Mouse (Mus musculus) skeletal muscle tissue, adult 2 months (tissue): ENCODE results near the gene Ptpn1.

ENCODE experiments used
- DNase-seq: peaks from one replicate; pipeline ENCODE4 v3.0.0-alpha.2; 2012; ENCODE audit warnings: low read depth, low spot score

Gene Ptpn1

GRCm38 (mm10) chr2:167921823-167922222 is 10.0 kb upstream of the Ptpn1 start:
- DNase-seq = no peak

- DNase-seq = no peak
These were observed 7.8 kb upstream of the Ptpn1 start for GRCm38 (mm10) chr2:167924011-167924410.

GRCm38 (mm10) chr2:167924803-167925604 is 6.9 kb upstream of the Ptpn1 start:
- DNase-seq = peak; percentile 86

DNA sequence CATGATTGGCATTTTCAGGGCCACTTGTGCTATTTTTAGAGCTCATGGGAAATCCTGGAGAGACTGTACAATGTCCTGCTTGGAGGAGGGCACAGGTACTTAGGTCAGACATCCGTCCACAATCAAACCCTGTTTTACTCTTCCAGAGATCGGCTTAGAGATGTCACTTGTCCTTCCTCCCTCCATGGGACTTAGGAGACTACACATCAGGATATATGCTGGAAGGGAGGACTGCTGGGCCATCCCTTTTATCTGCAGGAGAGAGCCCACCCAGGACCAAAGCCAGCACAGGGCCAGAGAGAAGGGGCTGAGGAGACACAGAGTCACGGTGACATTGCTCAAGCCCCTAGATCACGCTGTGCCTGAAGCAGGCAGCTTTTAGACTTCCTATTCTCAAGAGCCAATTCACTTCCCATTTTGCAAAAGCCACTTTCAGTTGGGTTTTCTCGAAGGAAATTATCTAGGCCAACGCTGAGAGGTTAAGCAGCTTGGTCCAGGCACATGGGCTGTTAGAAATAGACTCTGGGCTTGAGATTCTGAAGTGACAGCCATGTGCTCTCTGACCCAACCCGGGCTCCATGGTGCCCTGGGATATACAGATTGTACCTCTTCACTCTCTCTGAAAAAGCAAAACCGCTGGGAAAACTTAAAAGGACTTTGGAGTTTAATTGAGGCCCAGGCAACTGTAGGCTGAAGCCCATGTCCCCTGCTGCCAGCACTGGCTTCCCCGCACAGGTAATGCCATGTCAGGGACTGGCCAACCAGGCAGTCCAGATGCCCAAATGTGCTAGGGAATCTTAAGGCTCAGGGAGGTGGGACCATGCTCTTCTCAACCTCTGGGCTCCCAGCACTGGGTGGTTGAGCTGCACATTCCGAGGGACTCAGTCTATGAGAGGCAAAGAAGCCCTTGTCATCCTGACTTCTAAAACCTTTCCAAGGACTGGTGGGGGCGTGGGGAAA is 5.7 kb upstream of the Ptpn1 start:
- no peak for DNase-seq

DNA sequence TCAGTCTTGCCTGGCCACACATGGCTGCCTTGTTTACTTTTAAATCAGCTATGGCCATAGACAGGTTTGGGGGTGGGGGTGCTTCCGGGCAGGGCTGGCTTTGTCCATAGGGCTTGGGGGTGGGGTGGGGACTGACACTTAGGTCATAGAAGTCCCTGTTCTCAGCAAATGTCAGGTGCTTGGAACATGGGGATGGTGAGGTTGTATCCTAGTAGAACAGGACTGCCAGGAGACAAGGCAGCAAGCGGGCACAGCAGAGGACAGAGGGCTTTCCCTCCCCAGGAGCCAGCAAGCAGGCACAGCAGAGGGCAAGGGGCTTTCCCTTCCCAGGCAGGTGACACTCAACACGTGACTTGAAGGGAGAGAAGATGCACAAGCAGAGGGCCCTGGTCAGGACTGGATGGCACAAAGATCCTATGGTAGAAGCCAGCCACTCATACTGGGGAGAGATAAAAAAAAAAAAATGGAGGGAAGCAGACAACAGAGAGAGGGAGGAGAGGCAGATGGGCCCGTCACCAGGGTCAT is 3.8 kb upstream of the Ptpn1 start:
- no peak for DNase-seq

DNA sequence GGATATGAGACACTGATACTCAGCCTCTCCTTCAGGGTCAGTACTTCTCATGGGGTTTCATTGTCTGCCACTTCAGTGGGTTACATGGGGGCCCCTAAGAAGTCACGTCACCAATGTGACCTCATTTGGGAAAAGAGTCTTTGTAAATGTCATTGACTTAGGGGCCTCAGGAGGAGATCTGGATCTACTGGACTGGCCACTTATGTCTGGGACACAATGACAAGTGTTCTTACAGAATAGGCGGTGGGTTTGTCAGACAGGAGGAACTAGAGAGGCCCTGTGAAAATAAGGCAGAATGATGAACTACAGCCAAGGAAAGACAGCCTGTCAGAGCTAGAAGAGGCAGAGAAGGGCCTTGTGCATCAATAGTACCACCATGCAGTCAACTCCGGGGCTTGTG is 2.9 kb upstream of the Ptpn1 start:
- DNase-seq = no peak

DNA sequence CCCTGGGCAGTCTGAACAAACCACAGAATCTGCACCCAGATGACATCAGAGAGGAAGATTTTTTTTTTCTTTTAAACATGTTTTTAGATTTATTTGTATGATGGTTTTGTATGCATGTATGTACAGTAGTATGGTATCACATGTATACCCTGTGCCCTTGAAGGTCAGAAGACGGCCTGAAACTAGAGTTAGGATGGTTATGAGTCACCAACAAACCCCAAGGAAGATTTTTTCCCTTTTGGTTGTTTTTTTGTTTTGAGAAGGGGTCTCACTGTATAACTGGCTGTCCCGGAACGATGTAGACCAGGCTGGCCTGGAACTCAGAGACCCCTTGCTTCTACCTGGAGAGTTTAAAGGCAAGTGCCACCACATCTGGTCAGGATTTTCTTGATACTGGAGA is 882 bp upstream of the Ptpn1 start:
- DNase-seq = no peak

DNA sequence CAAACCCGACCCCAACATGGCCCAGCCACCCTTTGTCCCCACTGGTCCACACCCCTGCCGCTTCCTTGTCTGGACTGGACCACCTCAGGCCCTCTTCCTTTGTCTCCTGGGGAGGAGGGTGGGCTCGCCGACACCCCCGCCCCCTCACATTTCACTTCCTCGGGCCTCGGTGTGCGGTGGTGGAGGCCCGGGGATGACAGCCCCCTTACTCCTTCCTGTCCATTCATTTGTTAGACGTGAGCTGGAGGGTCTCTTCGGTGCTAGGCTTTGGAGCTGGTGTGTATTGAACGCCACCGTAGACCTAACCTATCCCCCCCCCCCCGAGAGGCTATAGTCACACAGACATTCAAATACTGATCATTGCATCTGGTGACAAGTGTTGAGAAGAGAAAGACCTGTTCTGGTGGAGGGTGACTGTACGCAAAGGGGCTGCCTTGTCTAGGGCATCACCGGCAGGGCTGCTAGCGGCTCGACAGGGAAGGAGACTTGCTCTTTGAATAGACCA is 922 bp downstream of the Ptpn1 start:
- DNase-seq = no peak

GRCm38 (mm10) chr2:167933397-167933796 is 1.5 kb downstream of the Ptpn1 start:
- DNase-seq = no peak

DNA sequence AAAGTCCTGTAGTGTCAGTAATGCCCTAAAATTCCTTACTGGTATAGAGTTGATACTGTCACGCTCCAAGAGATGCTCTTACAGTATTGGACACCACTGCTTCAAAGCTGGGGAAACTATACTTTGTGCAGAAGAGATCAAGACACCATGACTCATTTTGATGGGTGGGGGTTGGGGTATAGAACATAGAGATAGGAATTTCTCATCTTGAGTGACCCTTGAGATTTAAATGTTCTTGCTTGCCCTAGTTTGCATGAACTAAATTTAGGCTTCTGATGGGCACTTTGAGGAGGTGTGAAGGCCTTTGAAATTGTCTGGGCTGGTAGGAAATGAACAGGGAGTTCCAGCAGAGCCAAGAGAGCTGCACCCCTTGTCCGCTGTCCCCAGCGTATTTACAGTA is 4.1 kb downstream of the Ptpn1 start:
- no peak for DNase-seq

DNA sequence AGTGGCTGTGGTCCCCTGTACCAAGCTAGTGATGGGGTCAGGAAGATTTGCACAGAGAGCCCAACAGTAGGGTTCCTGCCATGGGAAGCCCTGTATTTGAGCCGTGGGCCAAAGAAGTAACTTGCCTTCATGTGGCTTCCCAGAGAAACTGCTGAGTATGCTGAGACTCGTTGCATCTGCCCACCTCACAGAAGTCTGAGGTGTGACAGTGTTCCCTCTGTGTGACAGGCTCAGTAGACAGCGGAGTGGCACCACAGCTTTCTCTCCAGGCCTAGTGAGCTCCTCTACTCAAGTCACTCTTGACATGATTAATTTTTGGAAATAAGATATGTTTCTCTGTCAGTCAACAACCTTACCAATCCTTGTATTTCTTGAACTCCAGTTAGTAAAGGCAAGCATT is 6.9 kb downstream of the Ptpn1 start:
- no peak for DNase-seq

GRCm38 (mm10) chr2:167939204-167939603 is 7.3 kb downstream of the Ptpn1 start:
- no peak for DNase-seq

- no peak for DNase-seq
These were observed 8.0 kb downstream of the Ptpn1 start for GRCm38 (mm10) chr2:167939632-167940399.

- DNase-seq = no peak
These were observed 8.8 kb downstream of the Ptpn1 start for GRCm38 (mm10) chr2:167940636-167941035.

GRCm38 (mm10) chr2:167941320-167941719 is 9.5 kb downstream of the Ptpn1 start:
- DNase-seq = no peak

GRCm38 (mm10) chr2:167941745-167942176 is 9.9 kb downstream of the Ptpn1 start:
- DNase-seq = no peak

GRCm38 (mm10) chr2:167942199-167942925 is 10.5 kb downstream of the Ptpn1 start:
- peak; percentile 56 for DNase-seq

- no peak for DNase-seq
These were observed 11.2 kb downstream of the Ptpn1 start for GRCm38 (mm10) chr2:167942926-167943633.

GRCm38 (mm10) chr2:167944193-167944592 is 12.3 kb downstream of the Ptpn1 start:
- no peak for DNase-seq

DNA sequence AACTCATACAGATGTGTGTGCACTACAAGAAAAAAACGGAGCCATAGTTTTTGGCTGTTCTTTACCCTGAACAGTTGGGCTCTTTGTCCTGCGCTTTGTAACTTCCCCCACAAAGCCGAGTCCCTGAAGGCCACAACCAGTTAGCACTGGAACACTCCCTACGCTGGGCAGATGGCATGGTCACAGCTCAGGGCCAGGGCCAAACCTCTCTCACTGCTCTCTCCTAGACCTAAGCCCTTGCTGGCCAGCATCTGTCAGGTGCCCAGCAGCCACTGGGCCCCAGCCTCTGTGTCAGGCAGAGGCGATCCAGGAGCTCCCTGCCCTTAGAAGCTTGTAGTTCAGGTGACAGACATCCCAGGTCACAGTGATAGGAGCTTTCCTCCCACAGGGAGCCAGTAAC is 13.6 kb downstream of the Ptpn1 start:
- DNase-seq = no peak
